Mouse (Mus musculus) layer of hippocampus, postnatal 36 days (tissue): Measurements from ENCODE around the gene Fank1. TPM values are rescaled to one million over a fixed set of nuclear protein-coding genes. Genes with fewer than 3 reads are reported as not detected.

Source experiments
- DNase-seq, 2 experiments: peaks; one replicate each; pipeline ENCODE4 v3.0.0; 2022
- total RNA-seq, 2 experiments: library from RNA; stranded (reverse); gene quantifications; 2 replicates each; pipeline ENCODE4 v1.2.3; 2021

The Fank1 gene
- total RNA-seq, 2 experiments from 2014 or later: 2.4 to 2.5 TPM

DNA sequence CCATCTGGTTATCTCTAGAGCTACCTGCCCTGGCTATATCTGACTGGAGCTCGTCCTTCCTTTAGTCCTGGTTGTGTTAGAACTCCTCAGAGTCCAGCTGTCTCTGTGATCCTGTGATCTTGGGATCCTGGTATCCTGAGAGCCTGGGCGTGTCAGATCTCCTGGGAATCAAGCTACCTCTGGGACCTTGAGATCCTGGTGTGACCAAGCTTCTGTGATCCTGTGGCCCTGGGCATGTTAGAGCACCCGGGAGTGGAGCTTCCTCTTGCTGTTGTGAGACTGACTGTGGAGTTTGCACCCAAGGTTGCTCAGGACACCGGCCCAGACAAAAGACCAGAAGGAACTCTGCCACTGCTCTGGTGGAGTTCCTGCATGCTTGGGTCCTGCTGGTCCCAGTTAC, 122.7 kb downstream of the Fank1 start:
- DNase-seq: no peak

DNA sequence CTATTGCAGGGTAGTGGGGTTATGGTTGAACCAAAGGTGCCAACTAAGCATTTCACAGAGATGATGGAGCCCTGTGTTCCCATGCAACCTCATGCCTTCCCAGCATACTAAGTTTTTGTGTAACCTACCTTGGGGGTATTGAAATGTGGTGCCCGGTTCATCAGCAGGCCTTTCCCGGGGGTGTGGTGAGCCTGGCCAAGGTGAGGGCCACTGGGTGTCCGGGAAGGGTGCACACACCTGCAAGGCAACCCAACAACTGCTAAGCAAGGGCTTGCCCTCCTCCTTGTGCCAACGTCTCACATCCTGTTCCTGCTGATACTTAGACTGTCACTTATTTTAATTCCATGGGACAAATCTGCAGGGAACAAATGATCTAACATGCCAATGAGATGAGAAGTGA, 132.3 kb downstream of the Fank1 start:
- no peak for DNase-seq

- no peak for DNase-seq
Observed at GRCm38 (mm10) chr7:133909833-133910375, 133.2 kb downstream of the Fank1 start.

- DNase-seq: peak; percentile 69 to 70
Observed at GRCm38 (mm10) chr7:133911881-133912280, 135.2 kb downstream of the Fank1 start.

- DNase-seq: no peak
Observed at GRCm38 (mm10) chr7:133916230-133916629, 139.6 kb downstream of the Fank1 start.

DNA sequence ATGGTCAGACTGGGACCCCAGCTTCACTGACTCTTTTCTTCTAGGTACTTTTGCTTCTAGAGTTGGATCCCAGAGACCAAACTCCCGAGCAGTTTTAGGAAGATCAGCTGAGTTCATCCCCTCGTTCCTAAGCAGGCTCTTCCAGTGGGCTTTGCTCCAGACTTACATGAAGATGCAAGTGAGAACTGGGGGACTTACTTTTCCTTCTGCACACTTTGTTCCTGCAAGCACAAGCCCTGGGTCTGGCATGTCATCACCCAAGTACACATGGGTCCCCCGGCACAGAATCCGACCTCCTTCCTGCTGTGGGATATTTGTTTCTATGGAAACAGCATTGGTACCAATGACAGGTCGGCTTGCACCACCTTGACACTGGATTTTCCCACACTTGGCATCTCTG, 142.6 kb downstream of the Fank1 start:
- no peak for DNase-seq

DNA sequence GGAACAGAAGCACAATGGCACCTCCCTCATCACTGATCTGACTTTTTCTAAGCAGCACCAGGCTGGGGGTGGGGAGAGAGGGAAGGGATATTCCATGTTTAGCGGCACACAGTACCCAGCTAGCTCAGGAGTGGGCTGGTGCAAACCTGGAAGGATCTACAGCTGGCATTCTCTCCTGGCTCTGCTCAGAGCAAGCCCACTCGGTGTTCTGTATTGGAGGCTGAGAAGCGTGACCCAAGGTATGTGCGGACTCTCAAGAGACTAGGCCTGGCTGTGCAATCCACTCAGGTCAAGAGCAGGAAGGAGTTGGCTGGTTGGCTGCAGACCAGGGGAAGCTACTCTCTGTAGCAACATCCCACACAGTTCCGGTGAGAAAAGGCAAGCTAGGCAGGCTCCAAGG, 143.3 kb downstream of the Fank1 start:
- peak; percentile 33 for DNase-seq

- no peak for DNase-seq
Observed at GRCm38 (mm10) chr7:133920724-133921123, 144.1 kb downstream of the Fank1 start.

- DNase-seq: no peak
Observed at GRCm38 (mm10) chr7:133921291-133921690, 144.6 kb downstream of the Fank1 start.

DNA sequence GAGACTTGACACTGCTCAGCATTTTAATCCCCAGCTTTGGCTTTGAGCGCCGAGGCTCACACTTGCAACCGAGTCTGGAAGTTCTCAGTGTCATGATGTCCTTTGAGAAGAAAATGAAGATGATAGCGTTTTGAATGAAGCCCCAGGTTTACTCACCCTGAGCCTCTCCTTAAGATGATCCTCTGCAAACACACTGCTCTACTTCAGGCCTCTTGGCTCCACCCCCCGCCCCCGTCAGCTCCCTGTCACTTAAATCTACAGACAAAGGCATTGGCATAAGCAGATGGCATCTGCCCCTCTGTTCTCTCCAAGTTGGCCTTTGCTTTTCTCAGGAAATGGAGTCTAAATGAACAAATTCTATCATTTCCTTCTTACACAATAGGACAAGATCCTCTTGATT, 147.3 kb downstream of the Fank1 start:
- DNase-seq: no peak

DNA sequence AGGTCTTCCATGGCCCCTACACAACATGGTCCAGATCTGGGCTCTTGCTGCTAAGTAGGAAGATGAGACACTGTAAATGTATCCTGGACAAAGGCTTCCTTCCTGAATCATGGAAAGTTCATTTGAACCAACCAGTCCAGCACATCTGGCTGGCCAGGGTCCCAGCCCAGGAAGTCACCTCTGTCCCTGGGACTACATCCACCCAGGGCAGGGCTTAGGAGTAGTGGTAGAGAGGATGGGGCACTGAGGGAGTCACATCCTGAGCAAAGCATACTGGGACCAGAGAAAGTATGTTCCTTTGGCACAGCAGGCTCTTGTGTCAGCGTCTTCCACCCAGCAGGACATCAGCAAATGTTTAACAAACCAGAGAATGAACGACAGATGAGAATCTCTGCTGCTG, 149.1 kb downstream of the Fank1 start:
- no peak for DNase-seq

DNA sequence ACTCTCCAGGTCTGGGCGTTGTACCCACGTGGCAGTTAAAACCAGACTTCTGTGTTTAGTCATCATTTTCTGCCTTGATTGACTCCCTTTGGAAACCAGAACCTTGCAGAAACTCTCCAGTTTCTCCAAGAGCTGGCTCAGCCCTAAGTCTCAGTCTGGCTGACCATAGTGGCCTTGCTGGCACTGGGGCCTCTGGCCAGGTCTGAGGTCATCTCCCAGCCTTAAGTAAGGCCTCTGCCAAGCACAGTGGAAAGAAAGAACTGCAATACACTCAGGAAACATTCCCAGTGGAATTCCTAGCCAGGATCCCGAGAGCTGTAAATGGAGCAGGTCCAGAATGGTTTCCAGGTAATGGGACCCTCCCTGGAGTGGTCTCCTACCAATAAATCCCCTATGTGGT, 152.3 kb downstream of the Fank1 start:
- no peak for DNase-seq

Other genes with a start within 250 kb of the Fank1 start
- gene Tex36, start 174.7 kb upstream of the Fank1 start, total RNA-seq: not detected
- 10 to 100 TPM; 31.4 to 31.6 TPM for gene Edrf1, start 139.3 kb upstream of the Fank1 start, total RNA-seq
- gene Mmp21, start 96.8 kb upstream of the Fank1 start, total RNA-seq: under 1 TPM; 0.20 to 0.28 TPM
- gene Bccip, start 67.5 kb upstream of the Fank1 start, total RNA-seq: 10 to 100 TPM; 73.6 to 75.8 TPM
- gene Uros, start 66.8 kb upstream of the Fank1 start, total RNA-seq: 10 to 100 TPM; 18.3 to 18.5 TPM
- gene Dhx32, start 5.9 kb downstream of the Fank1 start, total RNA-seq: 10 to 100 TPM; 39.1 TPM